Mouse (Mus musculus) neutrophil, adult 5-6 weeks (primary cell): ENCODE measurements around the gene Tnik. TPM values are rescaled to one million over a fixed set of nuclear protein-coding genes. Genes with fewer than 3 reads are reported as not detected.

Source experiments
- ATAC-seq: fragments of 151-379, 151-347 bp; 2 replicates; pipeline ENCODE4 v1.8.0; 2017; ENCODE audit warnings: mild to moderate bottlenecking, moderate TSS enrichment; ENCODE audit not compliant: insufficient number of reproducible peaks, poor library complexity, low FRiP score, severe bottlenecking; ENCODE audit errors: extremely low read depth
- total RNA-seq: library from RNA; stranded (forward); fragments of 200-1000 nt; gene quantifications from 2 replicates; pipeline ENCODE4 v1.2.3, GENCODE M21; 2017

Tnik gene
- total RNA-seq, 1 experiment from 2014 or later = 30.6 TPM

- ATAC-seq = no peak; the same call in 1 of the 2 replicates
Observed at GRCm38 (mm10) chr3:28262371-28263001, 528 bp upstream of the Tnik start.

DNA sequence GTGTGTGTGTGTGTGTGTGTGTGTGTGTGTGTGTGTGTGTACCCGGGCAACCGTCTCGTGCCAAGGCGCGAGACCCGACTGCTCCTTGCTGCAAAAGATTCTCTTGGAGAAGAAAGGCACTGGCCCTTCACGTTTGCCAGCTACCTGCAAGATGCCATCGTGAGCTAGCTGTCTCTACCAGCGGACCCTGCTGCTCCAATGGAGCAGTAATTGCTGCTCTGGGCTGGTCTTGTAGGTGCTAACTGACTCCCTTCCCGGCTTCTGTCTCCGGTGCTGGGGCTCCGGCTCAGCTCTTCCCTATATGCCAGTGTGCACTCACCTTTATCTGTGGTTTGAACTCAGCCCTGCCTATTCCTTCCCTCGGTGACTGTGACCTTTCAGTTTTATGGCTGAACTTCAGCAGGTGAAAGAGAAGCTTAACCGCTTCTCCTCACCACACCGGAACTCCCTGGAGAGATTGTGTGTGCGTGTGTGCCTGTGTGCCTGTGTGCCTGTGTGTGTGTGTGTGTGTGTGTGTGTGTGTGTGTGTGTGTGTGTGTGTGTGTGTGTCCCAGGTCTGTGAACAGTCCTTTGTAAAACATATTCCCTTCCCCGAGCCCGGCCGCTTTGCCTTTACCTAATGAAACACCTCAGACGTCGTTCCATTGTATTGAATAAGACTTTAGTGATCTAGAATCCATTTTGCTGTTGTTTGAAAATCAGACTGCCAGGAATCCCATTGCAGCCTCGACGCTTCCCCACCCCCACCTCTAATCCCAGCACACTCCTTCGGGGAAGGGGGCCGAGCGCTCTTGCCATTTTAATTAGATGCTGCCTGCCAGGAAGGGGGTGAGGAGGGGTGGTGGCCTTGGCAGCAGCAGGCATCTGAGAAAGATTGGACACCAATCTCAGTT lies 1.2 kb downstream of the Tnik start:
- ATAC-seq = peak; percentile 4; the same call in 1 of the 2 replicates

DNA sequence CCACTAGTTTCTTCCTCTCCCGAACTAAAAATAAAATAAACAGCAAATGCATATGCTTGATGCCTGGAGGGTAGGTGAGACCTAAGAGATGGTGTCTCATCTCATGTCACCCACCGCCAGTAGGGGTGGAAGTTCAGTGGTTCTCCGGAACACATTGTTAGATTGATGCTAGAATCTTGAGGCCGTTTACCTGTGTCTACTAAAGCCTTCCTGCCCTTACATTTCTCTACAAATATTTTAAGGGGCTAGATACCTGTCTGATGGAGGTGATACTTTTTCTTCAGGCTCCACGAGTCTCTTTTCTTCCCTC lies 1.8 kb downstream of the Tnik start:
- ATAC-seq = no peak

DNA sequence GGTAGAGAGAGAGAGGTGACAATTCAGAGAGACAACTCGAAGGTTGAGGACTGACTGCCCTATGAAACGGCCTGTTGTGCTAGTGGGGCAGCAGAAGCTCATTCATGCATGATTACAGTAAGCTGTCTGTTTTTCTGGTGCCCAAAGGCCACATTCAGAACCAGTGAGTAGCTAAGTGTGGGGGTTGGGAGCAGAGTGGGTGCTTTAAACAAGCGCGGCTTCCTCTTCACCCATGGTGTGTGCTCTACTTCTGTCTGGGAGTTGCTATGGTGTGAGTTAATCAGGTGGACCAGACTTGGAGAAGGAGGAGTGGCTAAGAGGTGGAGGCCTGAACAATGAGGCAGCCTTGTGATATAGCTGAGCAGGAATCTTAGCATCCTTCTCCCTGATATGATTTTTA lies 2.2 kb downstream of the Tnik start:
- no peak for ATAC-seq

DNA sequence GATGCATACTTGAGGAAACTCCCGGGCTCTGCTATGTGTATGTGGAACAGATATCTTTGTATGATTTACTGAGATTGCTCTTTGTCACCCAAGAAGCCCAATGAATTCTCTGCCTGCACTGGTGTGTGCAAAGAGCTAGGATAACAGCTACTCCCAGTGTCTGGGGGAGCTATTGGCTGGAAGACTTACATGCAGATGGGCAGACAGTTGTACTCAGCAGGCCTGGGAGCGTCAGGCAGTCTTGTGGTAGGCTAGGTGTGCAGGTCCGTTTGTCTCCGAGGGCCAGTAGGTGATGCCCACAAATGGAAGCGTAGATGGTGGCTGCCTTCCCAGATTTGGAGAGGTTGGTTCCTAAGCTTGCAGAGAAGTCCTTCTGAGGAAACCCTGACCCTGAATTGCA lies 2.6 kb downstream of the Tnik start:
- no peak for ATAC-seq

DNA sequence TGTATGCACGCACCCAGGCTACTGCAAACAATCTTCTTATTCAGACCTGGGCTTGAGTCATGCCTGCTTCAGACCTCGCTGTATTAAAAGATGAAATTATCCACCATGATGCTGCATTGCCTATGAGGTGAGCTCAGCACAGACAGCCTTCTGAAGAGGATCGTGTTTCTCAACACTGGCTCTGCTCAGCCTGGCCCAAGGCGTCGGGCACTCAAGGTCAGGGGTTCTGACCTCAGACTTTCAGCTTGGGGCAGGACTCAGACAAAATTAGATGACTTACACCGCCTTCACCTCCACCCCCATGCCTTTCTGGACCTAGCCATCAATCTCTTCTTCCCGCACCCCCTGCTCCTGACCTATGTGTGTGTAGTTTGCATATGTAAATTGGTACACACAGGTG lies 4.2 kb downstream of the Tnik start:
- ATAC-seq = no peak

DNA sequence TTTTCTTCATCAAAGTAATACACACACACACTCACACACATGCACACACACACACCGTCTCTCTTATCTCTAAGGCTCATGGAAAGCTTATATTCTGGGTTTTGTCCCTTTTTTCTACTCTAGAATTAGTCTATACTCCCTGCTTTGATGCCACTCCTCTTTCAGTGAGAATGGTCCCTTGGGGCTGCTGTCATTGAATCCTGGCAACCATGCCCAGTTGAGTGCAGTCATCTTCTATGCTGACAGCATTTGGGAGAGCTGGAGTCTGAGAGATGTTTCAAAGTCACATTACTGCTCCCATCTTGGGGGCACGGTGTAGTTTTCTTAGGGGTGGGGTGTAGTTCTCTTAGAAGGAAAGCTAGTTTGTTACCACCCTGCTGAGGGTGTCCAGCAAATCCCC lies 6.7 kb downstream of the Tnik start:
- no peak for ATAC-seq

DNA sequence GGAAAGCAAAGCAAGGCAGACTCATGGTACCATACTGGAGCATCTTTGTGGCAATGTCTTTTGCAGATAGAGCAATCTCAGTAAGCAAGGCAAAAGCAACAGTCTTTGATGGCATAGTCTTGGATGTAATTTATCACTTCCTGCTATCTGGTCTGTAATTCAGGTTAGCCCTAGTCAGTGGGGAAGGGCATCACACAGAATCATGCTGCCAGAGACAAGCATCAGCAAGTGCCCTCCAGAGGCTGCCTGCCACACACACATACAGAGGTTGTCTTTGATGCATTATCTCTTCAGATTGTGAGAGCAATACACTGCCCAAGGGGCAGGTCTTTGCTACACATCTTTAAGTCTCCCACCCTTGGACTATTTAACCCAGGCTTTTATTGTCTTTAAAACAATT lies 8.9 kb downstream of the Tnik start:
- no peak for ATAC-seq

- no peak for ATAC-seq
Observed at GRCm38 (mm10) chr3:28274763-28275162, 11.7 kb downstream of the Tnik start.

DNA sequence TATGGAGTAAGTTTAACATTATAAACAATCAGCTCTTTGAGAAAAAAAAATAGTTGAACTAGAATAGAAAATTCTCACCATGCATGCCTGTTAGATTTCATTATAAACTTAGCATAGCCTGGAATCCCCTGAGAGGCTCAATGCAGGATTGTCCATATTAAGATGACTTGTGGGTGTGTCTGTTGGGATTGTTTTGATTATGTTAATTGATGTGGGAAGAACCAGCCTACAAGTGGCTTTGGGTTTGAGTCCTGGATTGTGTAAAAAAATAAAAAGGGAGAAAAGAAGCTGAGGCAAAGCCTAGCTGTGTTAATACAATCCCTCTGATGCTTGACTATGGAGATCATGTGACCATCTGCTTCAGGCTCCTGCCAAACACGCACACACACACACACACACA lies 26.7 kb downstream of the Tnik start:
- no peak for ATAC-seq

DNA sequence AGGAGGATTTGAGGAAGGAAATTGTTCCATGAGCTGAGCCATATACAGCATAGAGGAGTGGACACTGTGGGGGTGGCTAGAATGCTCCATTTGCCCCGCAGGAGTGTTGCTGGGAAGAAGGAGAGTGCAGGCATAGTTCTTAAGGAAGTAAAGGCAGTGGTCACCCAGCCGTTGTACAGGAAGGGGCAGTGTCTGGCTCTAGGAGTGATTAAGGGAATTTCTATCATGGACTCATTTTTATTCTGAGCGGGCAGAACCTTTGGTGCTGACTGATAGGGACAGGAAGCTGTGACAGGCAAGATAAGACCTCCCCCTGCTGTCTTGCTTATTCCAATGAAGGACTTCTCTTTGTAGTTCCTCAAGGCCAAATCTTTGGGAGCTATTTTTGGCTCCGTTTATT lies 38.4 kb downstream of the Tnik start:
- no peak for ATAC-seq

GRCm38 (mm10) chr3:28303915-28304314 lies 40.9 kb downstream of the Tnik start:
- no peak for ATAC-seq

GRCm38 (mm10) chr3:28306852-28307251 lies 43.8 kb downstream of the Tnik start:
- ATAC-seq = no peak

GRCm38 (mm10) chr3:28314438-28314837 lies 51.4 kb downstream of the Tnik start:
- no peak for ATAC-seq

DNA sequence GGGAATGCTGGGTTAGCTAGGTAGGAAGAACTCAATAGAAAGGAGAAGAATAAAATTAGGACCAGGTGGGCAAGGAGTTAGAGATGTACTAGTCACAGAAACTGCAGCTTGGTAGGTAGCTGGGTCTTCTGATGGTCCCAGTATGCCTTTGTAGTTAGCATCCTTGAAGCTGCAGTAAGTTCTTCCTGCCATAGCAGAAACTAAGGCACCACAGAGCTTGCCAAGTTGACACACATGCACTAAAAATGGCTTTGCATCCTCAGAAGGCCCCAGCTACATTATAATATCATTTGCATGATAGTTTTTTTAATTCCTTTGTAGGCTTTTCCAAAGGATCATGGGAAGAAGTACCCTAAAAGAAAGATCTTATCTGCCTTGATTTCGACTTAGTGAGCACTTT lies 54.3 kb downstream of the Tnik start:
- no peak for ATAC-seq

- no peak for ATAC-seq
Observed at GRCm38 (mm10) chr3:28321635-28322034, 58.6 kb downstream of the Tnik start.

- ATAC-seq = no peak
Observed at GRCm38 (mm10) chr3:28325613-28326233, 62.7 kb downstream of the Tnik start.

DNA sequence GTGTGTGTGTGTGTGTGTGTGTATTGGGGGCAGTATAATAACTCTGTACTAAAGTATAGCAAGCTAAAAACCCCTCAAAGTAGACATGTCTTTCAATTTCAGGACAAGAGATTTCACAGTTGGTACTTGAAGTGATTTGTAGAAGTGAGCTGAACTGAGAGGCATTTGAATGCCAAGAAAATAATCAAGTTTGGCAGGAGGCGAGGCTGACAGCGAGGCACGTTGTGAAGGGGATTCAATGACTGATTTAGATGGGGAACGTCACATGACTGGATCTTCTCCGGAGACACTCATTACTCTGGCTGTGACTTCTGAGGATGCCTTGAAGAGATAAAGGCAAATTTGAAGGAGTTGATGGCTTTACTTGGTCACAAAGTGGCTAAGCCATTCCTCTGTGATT lies 69.3 kb downstream of the Tnik start:
- no peak for ATAC-seq

DNA sequence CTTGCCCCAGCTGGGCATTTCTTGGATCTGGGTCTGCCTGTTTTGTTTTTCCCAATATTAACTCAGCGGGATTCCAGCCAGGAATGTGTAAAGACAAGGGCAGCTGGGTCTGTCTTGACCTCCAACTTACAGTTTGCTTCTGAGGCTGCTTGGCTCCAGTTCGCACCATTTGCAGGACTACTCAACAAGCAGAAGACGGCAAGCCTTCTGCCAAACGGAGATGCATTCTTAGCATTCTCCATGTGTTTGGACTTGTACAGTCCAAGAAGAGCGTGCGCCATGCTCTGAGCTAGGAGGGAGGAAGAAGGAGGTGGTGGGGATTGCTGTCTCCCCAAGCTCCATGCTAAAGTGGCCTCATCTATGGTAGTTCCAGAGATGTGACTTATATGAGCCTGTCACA lies 70.9 kb downstream of the Tnik start:
- no peak for ATAC-seq

DNA sequence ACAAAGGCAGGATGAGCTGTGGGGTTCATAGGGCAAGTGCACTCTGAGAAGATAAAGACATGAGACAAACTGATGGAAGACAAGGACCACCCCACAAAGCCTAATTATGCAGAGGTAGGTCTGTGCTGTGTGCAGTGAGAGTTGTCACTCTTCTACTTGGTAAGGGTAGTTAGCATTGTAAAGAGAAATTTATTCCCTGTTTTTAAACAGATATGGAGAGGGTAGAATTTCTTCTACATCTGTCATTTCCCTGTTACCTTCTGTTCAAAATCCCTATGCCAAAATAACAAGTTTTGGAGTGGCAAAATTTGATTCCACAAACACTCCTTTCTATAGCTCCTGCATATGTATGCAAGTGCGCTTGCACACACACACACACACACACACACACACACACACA lies 71.5 kb downstream of the Tnik start:
- ATAC-seq = no peak
